Mouse (Mus musculus) ES-E14 (cell line): ENCODE measurements around the gene Clip1.

ENCODE experiments used
- CHD2 ChIP-seq: IDR thresholded peaks from 2 replicates; pipeline ENCODE4 v1.6.1; 2014; ENCODE audit warnings: mild to moderate bottlenecking, low read depth, low read length, inconsistent platforms
- HCFC1 ChIP-seq: IDR thresholded peaks from 2 replicates; pipeline ENCODE4 v1.6.1; 2012; ENCODE audit warnings: low read length, inconsistent platforms, borderline replicate concordance; ENCODE audit not compliant: insufficient read depth
- MAFK ChIP-seq: IDR thresholded peaks from 2 replicates; pipeline ENCODE4 v1.6.1; 2014; ENCODE audit warnings: mild to moderate bottlenecking, low read depth, low read length, inconsistent platforms; ENCODE audit not compliant: insufficient read depth
- ZC3H11A ChIP-seq: IDR thresholded peaks from 2 replicates; pipeline ENCODE4 v1.6.1; 2012; ENCODE audit warnings: low read depth, mild to moderate bottlenecking, inconsistent platforms, low read length, borderline replicate concordance

DNA sequence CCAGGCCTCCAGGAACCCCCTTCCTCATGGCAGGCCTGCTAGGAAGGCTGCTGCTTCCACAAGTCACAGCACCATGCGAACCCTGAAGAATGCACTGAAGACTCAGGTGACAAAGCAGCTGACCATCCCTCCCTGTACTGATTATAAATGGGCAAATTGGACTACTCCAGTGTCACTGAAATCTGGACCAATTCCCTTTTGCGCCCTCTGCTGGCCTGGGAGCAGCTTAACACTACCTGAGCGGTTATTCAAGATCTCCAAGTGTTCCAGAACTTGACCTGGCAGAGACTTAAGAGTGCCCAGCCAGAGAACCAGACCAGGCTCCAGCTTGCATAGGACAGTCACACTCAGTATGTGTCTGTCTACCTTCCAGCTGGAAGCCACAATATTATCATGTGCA, 14.8 kb upstream of the Clip1 start:
- no peak for TF ChIP-seq CHD2
- TF ChIP-seq MAFK: no peak
- no peak for TF ChIP-seq ZC3H11A
- no peak for TF ChIP-seq HCFC1
